Mouse (Mus musculus) kidney, adult 2 months (tissue): ENCODE measurements around the gene Ifrd2. TPM values are rescaled to one million over a fixed set of nuclear protein-coding genes. Genes with fewer than 3 reads are reported as not detected.
A peak's percentile ranks its signal among the peaks of the same experiment; 100 is the strongest.

Source experiments
- DNase-seq: peaks from one replicate; pipeline ENCODE4 v3.0.0; 2021
- H3K27ac ChIP-seq: fragments of 200-500 bp; 2 replicates; pipeline ENCODE4 v1.5.1; 2012; ENCODE audit warnings: low read depth, low read length, control low read depth, inconsistent platforms; ENCODE audit not compliant: insufficient read depth
- H3K27me3 ChIP-seq: fragments of 200-500 bp; replicated peaks from 2 replicates; pipeline ENCODE4 v1.6.1; 2012; ENCODE audit warnings: mild to moderate bottlenecking, moderate library complexity, low read length, inconsistent platforms; ENCODE audit not compliant: control insufficient read depth, insufficient read depth
- H3K36me3 ChIP-seq: fragments of 200-500 bp; 2 replicates; pipeline ENCODE4 v1.6.1; 2012; ENCODE audit warnings: mild to moderate bottlenecking, moderate library complexity, low read length, inconsistent platforms; ENCODE audit not compliant: control insufficient read depth, insufficient read depth
- H3K4me1 ChIP-seq: fragments of 200-500 bp; 2 replicates; pipeline ENCODE4 v1.6.1; 2011; ENCODE audit warnings: low read length; ENCODE audit not compliant: control insufficient read depth, insufficient read depth
- H3K4me3 ChIP-seq: fragments of 200-500 bp; 2 replicates; pipeline ENCODE4 v1.5.1; 2011; ENCODE audit warnings: mild to moderate bottlenecking, low read depth, low read length, control low read depth; ENCODE audit not compliant: insufficient read depth
- CTCF ChIP-seq: fragments of 200-500 bp; conservative IDR thresholded peaks from 2 replicates; pipeline ENCODE4 v1.5.1; 2011; ENCODE audit warnings: low read depth, mild to moderate bottlenecking, control low read depth, low read length, moderate library complexity, mixed read lengths; ENCODE audit not compliant: insufficient read depth, insufficient read length
- POLR2A ChIP-seq: fragments of 200-500 bp; IDR thresholded peaks from one replicate; pipeline ENCODE4 v1.6.1; 2011; ENCODE audit warnings: low read depth, low read length, control low read depth
- WGBS: fragments of 180-500 bp; shearing (Covaris S2); methylation state at CpG from one replicate; pipeline ENCODE4 v1.1.7; 2018; 5-methylcytosine and 5-hydroxymethylcytosine counted together
- polyA plus RNA-seq: library from polyadenylated mRNA; depleted of rRNA; stranded (reverse); fragments of >200 nt; gene quantifications from 2 replicates; pipeline ENCODE4 v1.2.3, GENCODE M21; 2012; rRNA removed

The Ifrd2 gene
- polyA plus RNA-seq, 1 experiment = 50.5 TPM

DNA sequence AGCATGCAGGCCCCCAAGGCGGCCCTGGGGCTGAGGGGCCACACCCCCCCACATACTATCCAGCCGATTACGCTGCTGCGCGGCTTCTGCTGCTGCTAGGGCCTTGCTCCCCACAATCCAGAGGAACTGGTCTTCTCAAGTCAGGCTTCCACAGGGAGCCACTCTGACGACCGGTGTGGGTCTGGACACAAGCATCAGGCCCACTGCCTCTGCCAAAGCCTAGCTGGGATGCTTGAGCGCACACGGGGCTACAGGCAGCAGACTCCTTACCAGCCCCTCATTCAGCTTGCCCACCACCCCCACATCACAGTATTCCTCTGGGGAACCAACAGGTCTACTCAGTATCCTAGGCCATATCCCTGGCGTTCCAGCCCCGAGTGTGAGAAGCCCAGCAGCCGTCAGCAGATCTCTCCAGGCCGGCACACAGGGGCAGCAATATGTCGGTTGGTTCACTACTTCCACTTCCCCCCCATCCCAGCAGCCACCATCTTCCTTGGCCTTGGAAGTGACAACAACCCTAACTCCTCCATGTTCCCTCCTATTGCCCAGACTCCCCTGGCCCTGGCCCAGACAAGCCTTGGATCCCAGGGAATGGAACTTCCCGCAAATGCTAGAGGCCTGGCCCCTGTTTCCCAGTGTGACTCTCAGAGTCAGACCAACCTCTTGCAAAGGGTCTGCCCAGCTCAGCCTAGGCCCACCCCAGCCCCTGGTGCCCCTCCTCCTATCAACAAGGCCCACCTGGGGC lies 46.4 kb downstream of the Ifrd2 start:
- H3K27me3 ChIP-seq = no peaks in the 10 kb centered on the region
- peak overlapping the region; percentile 71 for H3K4me3 ChIP-seq
- no peaks in the 10 kb centered on the region for H3K36me3 ChIP-seq
- peak overlapping the region; percentile 83 for H3K27ac ChIP-seq
- TF ChIP-seq CTCF (no peak), POLR2A (no peak)
- 2% methylated on average over 15 of the region's 15 CpGs for WGBS
- peak; percentile 40 for DNase-seq
- 0 out of 2 replicates have a peak, but pooled peaks cover 3% of the 10 kb centered on the region for H3K4me1 ChIP-seq

GRCm38 (mm10) chr9:107634406-107635278 lies 47.2 kb downstream of the Ifrd2 start:
- 3% methylated on average over 35 of the region's 35 CpGs for whole genome bisulfite sequencing
- Histone ChIP-seq H3K36me3 (no peaks in the 10 kb centered on the region), H3K4me3 (peak overlapping the region; percentile 71), H3K27ac (peak overlapping the region; percentile 83), H3K4me1 (0 out of 2 replicates have a peak, but pooled peaks cover 3% of the 10 kb centered on the region), H3K27me3 (no peaks in the 10 kb centered on the region)
- TF ChIP-seq POLR2A (no peak), CTCF (no peak)
- DNase-seq = no peak

DNA sequence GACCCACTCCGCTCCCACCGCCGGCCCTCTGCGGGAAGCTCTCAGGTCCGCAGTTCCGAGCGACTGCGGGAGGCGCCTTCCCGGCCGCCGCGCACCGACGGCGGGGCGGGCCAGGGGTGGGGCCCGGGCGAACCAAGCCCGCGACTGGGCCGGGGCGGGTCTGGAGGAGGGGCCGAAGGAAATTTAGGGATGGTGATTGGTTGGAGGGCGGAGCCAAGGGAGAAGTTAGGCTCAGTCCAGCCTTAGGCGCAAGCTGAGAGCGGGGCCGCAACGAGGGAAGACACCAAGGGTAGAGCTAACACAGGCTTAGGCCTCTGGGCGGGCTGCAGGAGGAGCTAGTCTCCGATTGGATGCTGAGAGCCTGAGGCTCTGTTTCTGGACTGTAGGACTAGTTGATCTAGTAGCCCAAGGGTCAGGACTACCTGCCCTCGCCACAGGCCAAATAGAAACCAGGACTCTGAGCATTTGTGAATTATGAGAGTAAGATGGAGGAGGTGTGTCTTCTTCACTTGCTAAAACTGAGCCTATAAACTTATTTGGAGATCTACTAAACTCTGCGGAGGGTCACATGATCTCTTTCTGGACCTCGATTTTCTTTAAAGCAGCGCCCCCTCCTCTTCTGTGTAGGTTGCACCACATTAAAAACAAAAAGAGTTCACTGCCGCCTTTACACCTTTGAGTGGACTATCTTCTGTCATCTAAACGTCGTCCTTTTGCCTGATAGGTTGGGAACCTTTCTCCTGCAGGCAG lies 48.0 kb downstream of the Ifrd2 start, which contains the start of gene Gnai2:
Gene Gnai2, minus strand, starts transcription at position 89 of the 750 bp plus-strand sequence.
- no peaks in the 10 kb centered on the region for H3K27me3 ChIP-seq
- DNase-seq = peak; percentile 99
- WGBS = 5% methylated on average over 38 of the region's 38 CpGs
- no peaks in the 10 kb centered on the region for H3K36me3 ChIP-seq
- 0 out of 2 replicates have a peak, but pooled peaks cover 3% of the 10 kb centered on the region for H3K4me1 ChIP-seq
- H3K27ac ChIP-seq = peak within 1 kb of the TSS; percentile 83
- peak within 1 kb of the TSS; percentile 71 for H3K4me3 ChIP-seq
- TF ChIP-seq POLR2A (peak; percentile 62), CTCF (no peak)

DNA sequence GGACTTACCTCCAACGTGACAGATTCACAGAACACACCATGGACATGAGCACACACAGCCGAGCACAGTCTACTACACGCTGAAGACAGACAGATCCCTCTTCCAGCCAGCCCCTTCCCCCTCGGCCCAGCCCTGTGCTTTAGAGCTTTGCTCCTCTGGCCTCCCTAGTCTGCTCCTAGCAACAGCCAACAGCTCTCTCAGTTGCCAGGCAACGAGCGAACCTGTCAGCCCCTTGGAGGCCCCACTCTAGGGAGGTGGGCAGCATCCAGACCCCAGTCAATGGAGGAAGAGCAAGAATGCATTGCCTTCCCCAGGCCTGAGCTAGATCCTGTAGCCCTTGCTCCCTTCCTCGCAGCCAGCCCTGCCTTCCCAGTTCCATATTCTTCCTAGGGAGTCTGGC lies 49.6 kb downstream of the Ifrd2 start:
- 88% methylated on average over 7 of the region's 7 CpGs for WGBS
- no peak for DNase-seq

GRCm38 (mm10) chr9:107640257-107640772 lies 52.9 kb downstream of the Ifrd2 start:
- Histone ChIP-seq H3K36me3 (no peaks in the 10 kb centered on the region), H3K4me1 (peaks cover 17% of the 10 kb centered on the region; the same call in 1 of the 2 replicates), H3K27me3 (no peaks in the 10 kb centered on the region), H3K4me3 (no peak overlapping the region), H3K27ac (0 out of 2 replicates have a peak overlapping the region, but pooled peaks have one; percentile 13)
- WGBS = 49% methylated on average over 8 of the region's 8 CpGs
- peak; percentile 35 for DNase-seq
- TF ChIP-seq POLR2A = no peak
- no peak for TF ChIP-seq CTCF

More for the DNA sequence above, 49.6 kb downstream of the Ifrd2 start:
- Histone ChIP-seq H3K27ac (no peak overlapping the region), H3K27me3 (no peaks in the 10 kb centered on the region), H3K36me3 (no peaks in the 10 kb centered on the region), H3K4me1 (0 out of 2 replicates have a peak, but pooled peaks cover 11% of the 10 kb centered on the region), H3K4me3 (no peak overlapping the region)
- no peak for TF ChIP-seq CTCF

GRCm38 (mm10) chr9:107641666-107642065 lies 54.2 kb downstream of the Ifrd2 start:
- no peak for TF ChIP-seq CTCF
- no peak for TF ChIP-seq POLR2A
- no peaks in the 10 kb centered on the region for H3K27me3 ChIP-seq
- H3K4me1 ChIP-seq = peaks cover 16% of the 10 kb centered on the region; the same call in 1 of the 2 replicates
- DNase-seq = peak; percentile 70
- no peak overlapping the region; the same call in 1 of the 2 replicates for H3K27ac ChIP-seq
- 53% methylated on average over 8 of the region's 8 CpGs for WGBS
- no peak overlapping the region for H3K4me3 ChIP-seq
- H3K36me3 ChIP-seq = no peaks in the 10 kb centered on the region

Other genes starting within 250 kb of the Ifrd2 start
- gene Hemk1, start 249.3 kb upstream of the Ifrd2 start, polyA plus RNA-seq = 35.0 and 42.1 TPM in 2 replicates
- gene 6430571L13Rik, start 247.0 kb upstream of the Ifrd2 start, polyA plus RNA-seq = 6.1 and 7.4 TPM in 2 replicates
- gene Cacna2d2, start 188.0 kb upstream of the Ifrd2 start, polyA plus RNA-seq = 0.48 and 0.62 TPM in 2 replicates
- 52.1 and 63.6 TPM in 2 replicates for gene Tmem115, start 53.7 kb upstream of the Ifrd2 start, polyA plus RNA-seq
- gene Cyb561d2, start 45.4 kb upstream of the Ifrd2 start, polyA plus RNA-seq = 62.6 and 77.4 TPM in 2 replicates
- gene Nprl2, start 45.4 kb upstream of the Ifrd2 start, polyA plus RNA-seq = 61.5 and 62.6 TPM in 2 replicates
- gene Zmynd10, start 40.3 kb upstream of the Ifrd2 start, polyA plus RNA-seq = 52.6 and 52.9 TPM in 2 replicates
- 23.0 and 24.0 TPM in 2 replicates for gene Rassf1, start 36.1 kb upstream of the Ifrd2 start, polyA plus RNA-seq
- gene Tusc2, start 24.4 kb upstream of the Ifrd2 start, polyA plus RNA-seq = 82.5 and 93.8 TPM in 2 replicates
- 103 and 155 TPM in 2 replicates for gene Hyal2, start 19.7 kb upstream of the Ifrd2 start, polyA plus RNA-seq
- gene Hyal1, start 10.7 kb upstream of the Ifrd2 start, polyA plus RNA-seq = 8.1 and 9.4 TPM in 2 replicates
- 43.0 and 62.8 TPM in 2 replicates for gene Naa80, start 8.8 kb upstream of the Ifrd2 start, polyA plus RNA-seq
- 1.6 and 2.1 TPM in 2 replicates for gene Hyal3, start 6.8 kb upstream of the Ifrd2 start, polyA plus RNA-seq
- 63.3 and 78.8 TPM in 2 replicates for gene Sema3b, start 21.6 kb downstream of the Ifrd2 start, polyA plus RNA-seq
- 356 and 366 TPM in 2 replicates for gene Gnai2, start 47.7 kb downstream of the Ifrd2 start, polyA plus RNA-seq
- 77.9 and 139 TPM in 2 replicates for gene Slc38a3, start 81.9 kb downstream of the Ifrd2 start, polyA plus RNA-seq
- 0.09 and 0.22 TPM in 2 replicates for gene Gnat1, start 92.1 kb downstream of the Ifrd2 start, polyA plus RNA-seq
- 39.1 and 45.5 TPM in 2 replicates for gene Sema3f, start 122.8 kb downstream of the Ifrd2 start, polyA plus RNA-seq
- 43.8 and 51.5 TPM in 2 replicates for gene Rbm5, start 183.4 kb downstream of the Ifrd2 start, polyA plus RNA-seq